Mouse (Mus musculus) frontal cortex, postnatal 10 days (tissue): ENCODE measurements at regions not wholly inside any gene's neighbourhood (a gene's known extent, or its start where the extent isn't known, plus 50 kb on each side); places are given as distances from the start of the nearest gene placed in this dataset.
A peak's percentile ranks its signal among the peaks of the same experiment; 100 is the strongest.
"Not testable (repeated sequence)": the region's sequence is repeated elsewhere in the genome, so short reads cannot be mapped to it uniquely, and the experiment has no call there.

Experiments
- DNase-seq, 2 experiments: peaks; one replicate each; pipeline ENCODE4 v3.0.0; 2022; ENCODE audit warnings: low spot score in 2 of 2, mixed read lengths in 1 of 2

- DNase-seq = no peak
These were observed 66.6 kb upstream of the Chd2 start for GRCm38 (mm10) chr7:73608070-73608803.

- DNase-seq = no peak
These were observed 65.9 kb upstream of the Chd2 start for GRCm38 (mm10) chr7:73607450-73608005.

- DNase-seq = peak; percentile 91 to 93
These were observed 65.2 kb upstream of the Chd2 start for GRCm38 (mm10) chr7:73606677-73607449.

DNA sequence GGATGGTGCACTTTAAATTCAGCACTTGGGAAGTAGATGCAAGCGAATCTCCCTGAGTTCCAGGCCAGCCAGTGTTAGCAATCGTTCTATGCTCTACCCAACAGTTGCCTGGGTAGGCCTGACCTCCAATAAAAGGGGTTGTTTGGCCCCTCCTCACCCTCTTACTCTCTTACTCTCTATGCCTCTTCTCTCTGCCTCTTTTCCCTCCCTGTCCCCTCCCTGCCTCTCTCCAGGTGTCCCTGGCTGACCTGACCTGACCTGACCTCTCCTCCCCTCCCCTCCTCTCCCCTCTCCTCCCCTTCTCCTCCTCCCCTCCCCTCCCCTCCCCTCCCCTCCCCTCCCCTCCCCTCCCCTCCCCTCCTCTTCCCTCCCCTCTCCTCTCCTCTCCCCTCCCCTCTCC lies 63.0 kb upstream of the Chd2 start:
- no peak for DNase-seq

DNA sequence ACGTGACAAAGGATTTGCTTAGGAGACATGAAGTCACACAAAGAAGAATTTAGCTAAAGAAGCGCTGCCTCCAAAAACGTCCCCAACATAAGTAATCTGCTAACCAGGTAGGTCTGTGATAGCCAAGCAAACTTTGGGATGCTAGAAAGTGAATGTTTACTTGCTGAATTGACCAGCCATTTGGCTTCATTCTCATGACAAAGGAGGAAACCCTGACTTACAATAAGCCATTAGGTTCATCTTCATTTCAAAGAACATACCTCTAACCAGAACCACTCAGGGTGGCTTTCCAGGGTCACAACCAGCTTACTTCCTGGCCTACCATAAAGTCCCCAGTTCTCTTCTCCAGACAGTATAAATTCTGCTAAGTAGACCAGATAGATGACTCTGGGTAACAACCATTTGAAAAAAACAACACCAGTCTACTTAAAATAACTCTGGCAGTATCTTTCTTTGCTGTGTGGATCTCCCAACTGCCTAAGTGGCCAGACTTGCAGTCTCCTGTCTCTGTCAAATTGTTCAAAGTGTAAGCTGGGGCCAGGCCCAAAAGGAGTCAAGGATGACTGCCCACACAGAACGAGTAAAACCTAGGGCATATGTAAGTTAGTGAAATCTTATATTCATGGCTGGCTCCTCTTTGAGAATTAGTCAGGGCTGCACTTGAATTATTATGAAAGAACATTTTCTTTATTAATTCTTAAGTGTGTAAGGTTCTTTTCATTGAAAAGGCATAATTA lies 61.4 kb upstream of the Chd2 start:
- no peak for DNase-seq

DNA sequence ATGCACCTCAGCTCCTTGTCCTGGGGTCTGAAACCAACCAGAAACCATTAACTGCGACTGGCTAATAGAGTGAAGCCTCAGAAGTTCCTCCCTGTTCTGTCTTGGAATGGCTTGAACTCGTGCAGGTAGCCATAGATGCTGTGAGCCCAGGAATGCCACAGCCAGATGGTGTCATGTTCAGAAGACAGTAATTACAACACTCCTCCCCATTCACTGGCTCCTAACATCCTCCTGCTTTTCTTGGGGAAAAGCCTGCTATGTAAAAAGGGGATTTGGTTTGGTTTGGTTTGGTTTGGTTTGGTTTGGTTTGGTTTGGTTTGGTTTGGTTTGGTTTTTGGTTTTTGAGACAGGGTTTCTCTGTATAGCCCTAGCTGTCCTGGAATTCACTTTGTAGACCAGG lies 59.7 kb upstream of the Chd2 start:
- DNase-seq = no peak

DNA sequence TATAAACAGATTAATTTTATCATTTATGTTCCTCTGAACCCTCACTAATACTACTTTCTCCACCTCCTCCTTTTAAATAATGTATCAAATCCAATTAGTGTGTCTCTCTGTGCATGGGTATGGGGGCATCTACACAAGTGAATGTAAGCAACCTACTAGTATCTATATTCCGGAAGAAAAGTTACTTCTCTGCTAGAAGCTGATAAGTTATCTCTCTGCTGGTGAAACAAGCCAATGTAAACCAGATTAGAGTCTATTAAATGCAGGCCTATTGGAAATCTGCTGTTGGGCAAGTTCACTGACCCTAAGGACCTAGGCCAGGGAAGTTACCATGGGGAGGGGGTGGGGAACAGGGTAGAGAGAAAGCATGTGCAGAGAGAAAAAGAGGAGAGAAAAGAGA lies 59.1 kb upstream of the Chd2 start:
- no peak for DNase-seq

GRCm38 (mm10) chr7:73600003-73600385 lies 58.4 kb upstream of the Chd2 start:
- DNase-seq = not testable (repeated sequence)

GRCm38 (mm10) chr7:73599354-73600002 lies 57.8 kb upstream of the Chd2 start:
- no peak for DNase-seq

DNA sequence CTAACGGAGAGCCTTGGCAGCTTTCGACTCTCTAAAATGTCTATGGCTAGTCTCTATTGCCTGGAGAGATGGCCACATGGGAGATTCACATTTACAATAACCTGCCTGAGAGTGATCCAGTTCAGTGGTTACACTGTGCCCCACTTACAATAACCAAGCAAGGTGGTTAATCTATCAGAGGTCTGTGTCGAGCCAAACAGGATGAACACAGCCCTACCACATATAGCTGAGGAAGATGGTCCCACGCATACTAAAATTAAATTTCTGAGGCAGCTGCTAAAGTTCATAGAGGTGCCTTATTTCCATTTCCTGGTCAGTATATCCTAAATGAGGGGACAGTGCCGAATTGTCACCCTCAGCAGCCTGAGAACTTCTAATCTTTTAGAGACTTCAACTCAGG lies 56.3 kb upstream of the Chd2 start:
- no peak for DNase-seq

- no peak for DNase-seq
These were observed 55.5 kb upstream of the Chd2 start for GRCm38 (mm10) chr7:73596866-73597840.

- no peak for DNase-seq
These were observed 54.8 kb upstream of the Chd2 start for GRCm38 (mm10) chr7:73596415-73596814.

DNA sequence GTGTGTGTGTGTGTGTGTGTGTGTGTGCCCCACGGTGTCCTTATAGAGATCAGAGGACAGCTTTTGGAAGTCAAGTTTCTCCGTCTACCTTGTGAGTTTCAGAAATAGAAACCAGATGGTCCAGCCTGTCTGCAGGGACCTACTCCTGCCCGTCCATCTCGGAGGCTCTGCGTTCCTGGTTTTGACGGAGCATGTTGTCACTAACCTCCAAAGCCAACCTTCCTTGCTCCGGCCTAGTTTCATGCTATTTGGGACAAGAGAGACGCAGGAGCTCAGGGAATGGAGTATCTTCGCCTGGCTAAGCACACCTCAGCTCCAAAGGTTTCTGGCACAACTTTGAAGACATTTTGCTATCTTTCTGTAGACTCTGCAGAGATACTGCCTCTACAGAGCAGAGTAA lies 54.2 kb upstream of the Chd2 start:
- no peak for DNase-seq

DNA sequence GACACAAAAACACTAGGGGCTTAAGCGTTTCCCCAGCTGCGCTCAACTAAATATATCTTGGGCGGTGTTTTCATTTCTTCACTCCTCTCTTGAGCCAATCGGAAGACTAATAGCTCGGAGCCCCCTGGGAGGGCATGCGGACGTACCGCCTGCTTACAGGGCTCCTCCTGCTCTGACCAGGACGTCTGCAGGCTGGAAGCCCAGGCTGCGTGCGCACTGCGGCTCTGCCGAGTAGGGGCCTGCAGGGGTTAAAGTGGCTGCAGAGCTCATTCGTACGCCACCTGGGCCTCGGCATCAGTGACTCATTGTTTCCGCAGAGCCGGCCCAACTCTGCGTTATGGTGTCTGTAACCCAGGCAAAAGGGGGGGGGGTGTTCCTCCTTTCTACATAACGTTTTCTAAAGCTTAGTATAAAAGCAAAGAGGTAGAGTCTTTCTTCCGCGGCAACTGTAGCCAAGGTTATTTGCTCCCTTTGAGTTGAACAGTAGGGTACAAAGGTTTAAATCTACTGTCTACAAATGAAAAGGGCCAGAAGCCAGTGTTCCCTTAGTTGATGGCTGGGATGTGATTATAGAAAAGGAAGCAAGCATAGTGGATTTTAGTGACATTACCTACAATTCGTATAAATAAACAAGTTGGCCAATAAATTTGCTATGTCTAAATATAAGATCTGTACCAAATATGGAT lies 53.7 kb upstream of the Chd2 start:
- DNase-seq = peak; percentile 88 to 90

DNA sequence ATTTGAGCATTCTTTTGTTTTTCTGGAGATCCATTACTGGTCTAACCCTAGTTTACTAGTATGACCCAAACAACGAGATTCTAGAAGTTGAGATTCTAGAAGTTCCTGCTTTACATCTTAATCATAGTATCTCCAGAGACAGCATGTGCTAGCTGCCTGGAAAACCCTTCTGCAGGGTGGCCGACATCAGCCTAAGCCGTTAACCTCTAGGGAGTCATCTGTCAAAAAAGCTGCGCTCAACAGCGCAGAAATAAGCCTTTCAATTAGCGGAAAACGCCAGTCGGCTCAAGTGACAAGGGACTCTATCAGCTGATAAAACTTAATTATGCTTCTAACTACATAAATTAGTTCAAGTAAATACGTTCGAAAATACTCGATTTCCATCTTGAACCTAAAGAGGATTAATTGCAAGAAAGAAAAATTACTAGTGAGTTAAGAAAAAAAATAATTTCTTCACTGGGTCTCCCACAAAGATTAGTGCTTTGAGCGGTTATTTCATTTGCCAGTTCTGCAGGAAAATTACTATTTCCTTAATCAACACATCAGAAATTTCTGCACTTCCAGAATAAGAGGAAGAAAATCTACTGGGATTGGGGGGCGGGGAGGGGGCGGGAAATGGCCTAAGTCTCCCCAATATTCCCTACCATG lies 53.0 kb upstream of the Chd2 start:
- no peak for DNase-seq

GRCm38 (mm10) chr7:73593645-73594385 lies 52.2 kb upstream of the Chd2 start:
- DNase-seq = no peak

DNA sequence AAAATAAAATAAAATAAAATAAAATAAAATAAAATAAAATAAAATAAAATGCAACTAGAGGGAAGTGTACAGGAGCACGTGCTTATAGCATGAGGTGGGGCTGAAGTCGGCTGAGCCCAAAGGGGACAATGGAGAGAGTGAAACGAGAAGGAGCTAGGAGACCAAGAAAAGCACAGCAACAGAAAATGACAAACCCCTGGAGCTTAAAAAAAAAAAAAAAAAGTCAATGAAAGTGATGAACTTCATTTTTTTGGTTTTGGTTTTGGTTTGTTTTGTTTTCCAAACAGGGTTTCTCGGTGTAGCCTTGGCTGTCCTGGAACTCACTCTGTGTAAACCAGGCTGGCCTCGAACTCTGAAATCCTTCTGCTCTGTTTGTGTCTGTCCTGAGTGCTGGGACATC lies 51.2 kb upstream of the Chd2 start:
- DNase-seq = no peak
